Mouse (Mus musculus) ES-Bruce4 (cell line): ENCODE data around the gene Mboat2.

ENCODE experiments used
- CTCF ChIP-seq: IDR thresholded peaks from one replicate; pipeline ENCODE4 v1.8.1; 2011; ENCODE audit warnings: low read depth, low read length
- EP300 ChIP-seq: IDR thresholded peaks from 2 replicates; pipeline ENCODE4 v1.6.1; 2011; ENCODE audit warnings: low read depth, low read length; ENCODE audit not compliant: insufficient read depth
- POLR2A ChIP-seq: IDR thresholded peaks from one replicate; pipeline ENCODE4 v1.8.1; 2011; ENCODE audit warnings: low read length; ENCODE audit not compliant: insufficient read depth

GRCm38 (mm10) chr12:24869231-24869630 lies 38.6 kb downstream of the Mboat2 start:
- no peak for TF ChIP-seq CTCF
- no peak for TF ChIP-seq POLR2A
- TF ChIP-seq EP300, result no peak
